Mouse (Mus musculus) lung, postnatal 0 days (tissue): ENCODE results near the gene Psmg1. TPM values are rescaled to one million over a fixed set of nuclear protein-coding genes. Genes with fewer than 3 reads are reported as not detected.

Experiments
- ATAC-seq: fragments of 200-750 bp; cut with Nextera tagmentation; 2 replicates; pipeline ENCODE4 v1.8.0; 2017; ENCODE audit warnings: moderate library complexity
- DNase-seq: peaks from one replicate; pipeline ENCODE4 v3.0.0-alpha.2; 2016; ENCODE audit warnings: low spot score
- H3K27ac ChIP-seq: fragments of 300-500 bp; sonication (generic); 2 replicates; pipeline ENCODE4 v1.5.1; 2014; ENCODE audit warnings: antibody characterized with exemption, mild to moderate bottlenecking, low read length, mixed read lengths
- H3K27me3 ChIP-seq: fragments of 300-500 bp; sonication (generic); replicated peaks from 2 replicates; pipeline ENCODE4 v1.6.1; 2014; ENCODE audit warnings: low read length, mixed read lengths; ENCODE audit not compliant: insufficient read depth
- H3K36me3 ChIP-seq: fragments of 300-500 bp; sonication (generic); 2 replicates; pipeline ENCODE4 v1.6.1; 2014; ENCODE audit warnings: low read length, mixed read lengths; ENCODE audit not compliant: insufficient read depth
- H3K4me1 ChIP-seq: fragments of 300-500 bp; sonication (generic); 2 replicates; pipeline ENCODE4 v1.6.1; 2014; ENCODE audit warnings: antibody characterized with exemption, low read depth, low read length, mixed read lengths; ENCODE audit not compliant: insufficient read depth
- H3K4me2 ChIP-seq: fragments of 300-500 bp; sonication (generic); replicated peaks from 2 replicates; pipeline ENCODE4 v1.6.1; 2014; ENCODE audit warnings: low read depth, mild to moderate bottlenecking, low read length, moderate library complexity, mixed read lengths
- H3K4me3 ChIP-seq: fragments of 300-500 bp; sonication (generic); 2 replicates; pipeline ENCODE4 v1.5.1; 2014; ENCODE audit warnings: low read depth, low read length
- H3K9ac ChIP-seq: fragments of 300-500 bp; sonication (generic); replicated peaks from 2 replicates; pipeline ENCODE4 v1.6.1; 2014; ENCODE audit warnings: low read depth, mild to moderate bottlenecking
- H3K9me3 ChIP-seq: fragments of 300-500 bp; sonication (generic); 2 replicates; pipeline ENCODE4 v1.6.1; 2016; ENCODE audit warnings: low read length, mixed read lengths
- CTCF ChIP-seq: IDR thresholded peaks from 2 replicates; pipeline ENCODE4 v1.5.1; 2016; ENCODE audit warnings: antibody characterized with exemption, mild to moderate bottlenecking
- EP300 ChIP-seq: IDR thresholded peaks from 2 replicates; pipeline ENCODE4 v1.6.1; 2016; ENCODE audit warnings: antibody characterized with exemption, mild to moderate bottlenecking, control low read depth
- WGBS: fragments of 180-500 bp; shearing (Covaris S2); extraction: QIAGEN DNeasy Blood & Tissue Kit; methylation state at CpG from one replicate; pipeline ENCODE4 v1.1.7; 2014; 5-methylcytosine and 5-hydroxymethylcytosine counted together
- polyA plus RNA-seq: library from polyadenylated mRNA; unstranded; fragments of >200 nt; fragmentation: Nextera tagmentation; extraction: Ambion mirVana; gene quantifications from 2 replicates; pipeline ENCODE4 v1.2.1, GENCODE M21; 2015

Psmg1 gene
- polyA plus RNA-seq, 1 experiment from 2014 or later = 34.0 TPM

DNA sequence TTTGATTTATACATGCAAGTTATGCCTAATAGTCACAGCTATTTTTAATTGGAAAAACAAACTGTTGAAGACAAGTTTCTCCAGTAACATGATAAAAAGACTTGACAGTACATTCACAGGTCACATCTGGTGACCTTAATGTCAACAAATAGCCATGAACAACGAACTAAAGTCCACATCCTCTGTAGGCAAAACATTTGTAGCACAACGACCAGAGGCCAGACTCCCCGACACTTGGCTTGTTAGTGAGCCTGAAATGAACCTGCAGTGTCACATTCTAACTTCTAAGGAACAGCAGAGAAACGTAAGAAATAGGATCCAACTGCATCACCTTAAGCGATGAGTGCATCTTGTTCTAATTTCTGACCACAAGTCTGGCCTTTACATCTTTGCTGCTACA is 1.8 kb upstream of the Psmg1 start:
- no peak overlapping the region for H3K4me3 ChIP-seq
- WGBS = 52% methylated on average over 5 of the region's 5 CpGs
- DNase-seq = no peak

DNA sequence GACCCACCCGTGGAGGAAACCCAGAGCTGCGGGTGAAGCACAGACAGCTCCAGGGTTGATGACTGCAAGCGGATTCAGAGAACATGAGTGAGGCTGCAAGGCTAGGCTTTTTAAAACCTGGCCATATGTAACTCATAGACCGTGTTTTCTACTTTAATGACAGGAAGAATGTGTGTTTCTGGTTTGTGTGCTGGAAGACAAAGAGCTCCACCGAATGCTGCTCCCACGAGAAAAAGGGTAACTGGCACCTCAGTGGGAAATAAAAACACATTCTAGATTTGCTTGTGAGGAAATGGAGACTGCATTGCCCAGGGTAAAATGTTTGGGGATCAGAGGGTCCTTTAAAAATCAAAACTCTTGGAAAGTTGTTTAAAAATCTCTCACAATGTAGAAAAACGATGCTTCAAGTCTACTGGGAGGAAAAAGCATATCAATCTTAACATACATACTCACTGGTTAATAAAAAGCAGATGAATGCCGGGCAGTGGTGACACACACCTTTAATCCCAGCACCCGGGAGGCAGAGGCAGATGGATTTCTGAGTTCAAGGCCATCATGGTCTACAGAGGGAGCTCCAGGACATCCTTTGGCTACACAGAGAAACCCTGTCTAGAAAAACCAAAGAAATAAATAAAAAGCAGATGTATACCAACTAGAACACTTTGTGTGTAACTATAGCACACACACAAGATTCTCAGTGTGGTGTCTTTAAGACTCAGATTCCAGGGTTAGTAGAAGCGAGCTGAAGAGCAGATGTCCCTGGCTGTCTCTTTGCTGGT is 551 bp upstream of the Psmg1 start:
- Histone ChIP-seq H3K36me3 (0 out of 2 replicates have a peak, but pooled peaks cover 4% of the 10 kb centered on the region), H3K27ac (peak overlapping the region; percentile 69), H3K9ac (peak overlapping the region; percentile 71), H3K27me3 (no peaks in the 10 kb centered on the region), H3K4me1 (peaks cover 5% of the 10 kb centered on the region; the same call in 1 of the 2 replicates), H3K9me3 (no peaks in the 10 kb centered on the region), H3K4me3 (peak overlapping the region; percentile 72), H3K4me2 (peak overlapping the region; percentile 69)
- no peak for DNase-seq
- 4% methylated on average over 10 of the region's 10 CpGs for WGBS
- ATAC-seq = no peak
- TF ChIP-seq CTCF (0 out of 2 replicates have a peak, but pooled peaks have one; percentile 7), EP300 (0 out of 2 replicates have a peak, but pooled peaks have one; percentile 13)

More for the DNA sequence above, 1.8 kb upstream of the Psmg1 start:
- H3K9ac ChIP-seq = no peak overlapping the region
- no peak for TF ChIP-seq EP300
- TF ChIP-seq CTCF = no peak
- H3K27me3 ChIP-seq = no peaks in the 10 kb centered on the region
- no peak for ATAC-seq
- no peaks in the 10 kb centered on the region for H3K9me3 ChIP-seq
- H3K36me3 ChIP-seq = 0 out of 2 replicates have a peak, but pooled peaks cover 4% of the 10 kb centered on the region
- H3K27ac ChIP-seq = no peak overlapping the region
- H3K4me2 ChIP-seq = no peak overlapping the region
- H3K4me1 ChIP-seq = peaks cover 5% of the 10 kb centered on the region; the same call in 1 of the 2 replicates

DNA sequence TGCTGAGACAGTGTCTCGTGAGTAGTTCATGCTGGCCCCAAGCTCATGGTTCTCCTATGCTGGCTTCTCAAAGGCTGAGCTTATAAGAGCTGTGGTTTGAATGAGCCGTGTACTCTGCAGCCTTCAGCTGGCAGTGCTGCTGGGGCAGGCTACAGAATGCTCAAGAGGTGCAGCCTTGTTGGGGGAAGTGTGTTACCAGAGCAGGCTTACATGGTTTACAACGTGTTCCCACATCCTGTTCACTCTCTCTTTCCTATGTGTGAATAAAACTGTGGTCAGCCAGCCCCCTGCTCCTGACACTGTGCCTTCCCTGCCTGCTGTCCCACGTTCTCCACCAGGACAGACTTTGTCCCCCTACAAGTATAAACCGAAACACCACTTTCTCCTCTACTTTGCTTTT is 5.8 kb downstream of the Psmg1 start:
- Histone ChIP-seq H3K4me1 (peaks cover 2% of the 10 kb centered on the region; the same call in 1 of the 2 replicates), H3K9ac (no peak overlapping the region), H3K4me2 (no peak overlapping the region), H3K27me3 (no peaks in the 10 kb centered on the region), H3K9me3 (no peaks in the 10 kb centered on the region), H3K4me3 (no peak overlapping the region), H3K36me3 (peaks cover 15% of the 10 kb centered on the region), H3K27ac (no peak overlapping the region)
- ATAC-seq (no peak), DNase-seq (no peak)
- 78% methylated on average over 5 of the region's 5 CpGs for WGBS
- TF ChIP-seq CTCF (no peak), EP300 (no peak)

DNA sequence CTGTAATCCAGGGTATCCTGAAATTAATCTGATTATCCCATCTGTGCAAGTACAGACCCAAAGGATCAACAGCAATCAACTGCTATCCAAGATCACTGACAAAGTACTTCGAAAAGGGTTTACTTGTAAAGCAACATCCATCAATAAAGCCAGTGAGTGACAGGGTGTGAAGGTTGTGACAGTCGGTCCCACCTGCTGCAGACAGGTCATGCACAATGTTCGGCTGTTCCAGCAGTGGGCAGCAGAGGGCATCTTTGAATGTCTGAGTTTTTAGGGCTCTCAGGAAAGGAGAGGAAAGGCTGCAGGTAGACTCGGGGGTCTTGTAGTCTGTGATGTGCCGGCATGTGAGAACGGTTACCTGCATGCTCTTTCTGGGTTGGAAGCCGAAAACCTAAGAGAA is 7.2 kb downstream of the Psmg1 start:
- Histone ChIP-seq H3K27me3 (no peaks in the 10 kb centered on the region), H3K9ac (no peak overlapping the region), H3K4me3 (no peak overlapping the region), H3K4me1 (no peaks in the 10 kb centered on the region), H3K27ac (no peak overlapping the region), H3K9me3 (no peaks in the 10 kb centered on the region), H3K36me3 (peaks cover 16% of the 10 kb centered on the region), H3K4me2 (no peak overlapping the region)
- WGBS = 79% methylated on average over 7 of the region's 7 CpGs
- TF ChIP-seq CTCF (peak; percentile 62), EP300 (no peak)
- DNase-seq (no peak), ATAC-seq (no peak)

DNA sequence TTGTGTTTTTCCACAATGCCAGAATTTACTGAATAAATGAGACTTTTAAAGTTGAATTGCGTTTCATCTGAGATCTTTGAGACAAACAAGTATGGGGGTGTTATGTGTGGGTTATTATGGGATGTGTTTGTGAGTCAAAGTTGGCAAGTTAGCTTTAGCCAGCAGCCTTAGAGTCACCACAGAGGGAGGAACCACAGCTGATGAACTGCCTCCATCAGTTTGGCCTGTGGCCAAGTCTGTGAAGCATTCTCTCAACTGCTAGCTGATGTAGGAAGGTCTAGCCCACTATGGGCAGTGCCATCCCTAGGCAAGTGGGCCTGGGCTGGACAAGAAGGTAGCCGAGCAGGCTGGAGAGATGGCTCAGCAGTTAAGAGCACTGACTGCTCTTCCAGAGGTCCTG is 19.9 kb downstream of the Psmg1 start:
- Histone ChIP-seq H3K4me2 (no peak overlapping the region), H3K4me1 (no peaks in the 10 kb centered on the region), H3K4me3 (no peak overlapping the region), H3K9ac (no peak overlapping the region), H3K36me3 (no peaks in the 10 kb centered on the region), H3K9me3 (no peaks in the 10 kb centered on the region), H3K27ac (no peak overlapping the region), H3K27me3 (no peaks in the 10 kb centered on the region)
- ATAC-seq (no peak), DNase-seq (no peak)
- 68% methylated on average over 2 of the region's 2 CpGs for WGBS
- TF ChIP-seq EP300 (no peak), CTCF (no peak)

DNA sequence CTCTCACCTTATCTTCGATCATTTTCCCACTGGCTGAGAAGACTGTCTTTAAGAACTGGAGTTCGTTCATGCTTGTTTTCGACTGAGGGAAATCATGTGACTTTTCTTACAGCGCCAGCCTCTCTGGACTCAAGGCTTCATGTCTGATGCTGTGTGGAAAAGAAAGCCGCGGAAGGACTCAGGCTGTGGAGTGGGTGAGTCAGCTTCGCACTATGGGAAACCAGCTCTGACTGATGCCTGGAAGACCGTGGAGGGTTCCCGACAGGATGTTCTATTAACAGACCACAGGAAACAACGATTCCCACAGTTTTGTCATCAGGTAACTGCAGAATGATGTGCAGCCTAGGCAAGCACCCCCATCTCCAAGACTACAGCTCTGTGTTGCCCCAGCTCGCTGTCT is 23.3 kb downstream of the Psmg1 start:
- Histone ChIP-seq H3K9ac (no peak overlapping the region), H3K4me3 (no peak overlapping the region), H3K4me2 (no peak overlapping the region), H3K36me3 (no peaks in the 10 kb centered on the region), H3K27ac (no peak overlapping the region), H3K4me1 (no peaks in the 10 kb centered on the region), H3K9me3 (no peaks in the 10 kb centered on the region), H3K27me3 (no peaks in the 10 kb centered on the region)
- ATAC-seq (peak; percentile 43; the same call in 1 of the 2 replicates), DNase-seq (peak; percentile 48)
- no peak for TF ChIP-seq CTCF
- TF ChIP-seq EP300 = no peak
- 35% methylated on average over 11 of the region's 11 CpGs for WGBS
